Mouse (Mus musculus) naive thymus-derived CD4-positive, alpha-beta T cell, adult 2 months (primary cell): ENCODE data around the gene Scrt2.

Experiments
- DNase-seq: peaks from one replicate; pipeline ENCODE4 v3.0.0-alpha.2; 2011; ENCODE audit warnings: low read depth

Gene Scrt2

DNA sequence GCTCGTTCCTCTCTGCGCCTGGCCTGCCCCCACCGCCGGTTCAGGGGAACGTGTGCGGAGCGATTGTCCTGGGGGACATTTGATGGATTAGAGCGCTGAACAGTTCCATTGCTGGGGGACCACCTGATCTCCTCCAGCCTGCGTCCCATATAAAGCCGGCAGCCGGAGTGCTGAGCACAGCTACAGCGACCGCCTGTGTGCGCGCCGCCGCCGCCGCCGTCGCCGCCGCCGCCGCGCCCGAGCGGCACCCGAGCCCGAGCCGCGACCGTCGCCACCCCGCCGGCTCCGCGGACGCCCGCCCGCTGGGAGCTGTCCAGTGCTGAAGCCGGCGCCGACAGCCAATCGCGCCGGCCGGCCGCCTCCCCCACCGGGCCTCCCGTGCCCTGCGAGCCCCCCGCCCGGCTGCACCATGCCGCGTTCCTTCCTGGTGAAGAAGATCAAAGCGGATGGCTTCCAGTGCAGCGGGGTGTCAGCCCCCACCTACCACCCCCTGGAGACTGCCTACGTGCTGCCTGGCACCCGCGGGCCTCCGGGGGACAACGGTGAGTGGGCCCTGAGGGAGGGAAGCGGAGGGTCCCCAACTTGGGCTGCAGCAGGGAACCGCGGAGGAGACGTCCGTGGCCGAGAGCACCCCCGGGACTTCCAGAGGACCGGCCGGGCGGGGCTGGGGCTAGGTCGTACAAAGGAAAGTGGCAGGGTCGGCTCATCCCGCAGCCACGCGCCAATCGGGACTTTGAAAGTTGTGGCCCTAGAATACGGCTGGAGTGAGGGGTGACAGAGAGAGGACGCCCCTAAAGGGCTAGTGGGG lies 516 bp downstream of the Scrt2 start:
- DNase-seq: peak; percentile 29

DNA sequence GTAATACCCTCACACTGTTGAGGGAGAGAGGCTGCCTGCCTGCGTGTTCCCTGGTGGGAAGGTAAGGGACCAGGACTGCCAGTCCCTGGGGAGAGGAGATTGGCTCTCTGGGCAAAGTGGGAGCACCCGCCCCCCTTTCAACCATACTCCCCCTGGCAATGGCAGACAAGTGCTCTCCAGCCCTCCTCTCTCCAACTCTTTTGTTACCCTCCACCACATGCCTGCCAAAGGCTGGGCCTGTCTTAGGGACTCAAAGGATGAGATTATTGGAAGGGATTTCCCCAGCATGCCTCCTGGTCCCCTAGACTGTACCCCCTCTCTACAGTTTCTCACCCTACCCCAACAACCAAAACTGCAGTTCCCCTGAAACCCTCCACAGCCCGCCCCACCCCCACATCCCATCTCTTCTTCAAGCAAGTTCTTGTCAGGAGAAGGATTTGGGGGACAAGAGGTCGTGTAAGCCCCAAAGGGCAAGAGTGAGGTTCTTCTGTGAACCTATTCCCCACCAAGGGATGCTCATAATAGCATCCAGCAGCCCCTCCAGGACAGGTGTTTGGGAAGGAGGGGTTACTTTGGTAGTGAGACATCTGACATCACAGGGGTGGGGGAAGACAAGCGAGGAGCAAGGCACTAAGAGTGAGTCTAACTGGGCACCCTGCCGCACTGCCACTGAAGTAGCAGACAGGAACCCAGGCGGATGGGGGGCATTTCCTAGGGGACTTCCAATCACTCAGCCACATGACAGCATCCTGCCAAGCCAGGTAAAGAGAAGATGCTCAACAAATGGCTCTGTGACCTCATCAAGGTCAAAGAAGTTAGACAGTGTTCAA lies 1.3 kb downstream of the Scrt2 start:
- DNase-seq: no peak

DNA sequence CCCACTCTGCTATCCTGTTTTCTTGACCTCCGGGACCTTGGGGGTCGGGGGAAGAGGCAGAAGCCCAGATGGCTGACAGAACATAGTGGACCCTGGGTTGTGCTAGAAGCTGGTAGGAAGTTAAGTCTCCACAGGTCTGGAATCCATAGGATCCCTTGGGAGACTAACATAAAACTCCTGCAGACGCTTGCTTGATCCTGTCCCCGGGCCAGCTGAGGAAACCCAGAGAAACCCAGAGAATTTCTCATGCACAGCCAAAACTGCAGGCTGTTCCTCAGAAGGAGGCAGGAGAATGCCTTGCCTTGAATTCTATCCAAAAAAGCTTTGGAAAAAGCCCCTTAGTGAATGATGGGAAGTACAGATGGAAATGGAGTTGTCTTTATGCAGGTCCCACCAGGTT lies 2.1 kb downstream of the Scrt2 start:
- DNase-seq: no peak

GRCm38 (mm10) chr2:152084298-152084697 lies 3.0 kb downstream of the Scrt2 start:
- no peak for DNase-seq

DNA sequence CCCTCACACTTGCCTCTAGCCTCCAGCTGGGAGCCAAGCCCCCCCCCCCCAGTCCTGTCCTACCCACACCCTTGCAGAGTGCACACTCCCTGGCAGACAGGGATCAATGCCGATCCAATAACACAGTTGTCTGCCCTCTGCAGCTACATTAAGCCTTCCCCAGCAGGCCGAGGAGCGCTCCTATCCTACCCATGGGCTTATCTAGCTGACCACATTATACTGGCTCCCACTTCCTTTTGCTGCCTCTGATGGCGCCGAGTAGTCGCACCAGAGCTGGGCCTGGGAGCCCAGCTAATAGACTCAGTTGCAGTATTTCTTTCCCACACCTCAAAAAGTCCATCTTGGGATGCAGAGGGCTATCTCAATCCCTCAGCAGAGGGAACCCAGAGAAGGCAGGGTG lies 4.1 kb downstream of the Scrt2 start:
- DNase-seq: no peak

DNA sequence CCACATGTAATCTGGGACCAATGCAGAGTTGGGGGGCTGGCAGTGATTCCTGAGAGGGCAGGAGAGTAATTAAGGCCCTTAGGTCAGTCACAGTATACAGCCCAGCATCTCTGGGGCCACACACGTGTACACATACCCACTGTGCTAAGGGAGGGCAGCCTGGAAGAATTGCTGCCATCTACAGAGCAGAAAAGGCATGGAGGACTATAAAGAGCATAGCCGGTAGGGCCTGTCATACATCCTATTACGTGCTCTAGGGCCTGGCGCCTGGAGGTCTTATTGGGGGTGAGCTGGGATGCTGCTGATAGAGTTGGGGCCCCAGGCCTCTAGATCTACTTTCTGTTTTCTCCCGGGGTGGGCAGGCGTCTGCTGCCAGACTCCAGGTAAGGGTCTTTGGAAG lies 5.1 kb downstream of the Scrt2 start:
- DNase-seq: no peak

GRCm38 (mm10) chr2:152087111-152087510 lies 5.8 kb downstream of the Scrt2 start:
- DNase-seq: no peak

DNA sequence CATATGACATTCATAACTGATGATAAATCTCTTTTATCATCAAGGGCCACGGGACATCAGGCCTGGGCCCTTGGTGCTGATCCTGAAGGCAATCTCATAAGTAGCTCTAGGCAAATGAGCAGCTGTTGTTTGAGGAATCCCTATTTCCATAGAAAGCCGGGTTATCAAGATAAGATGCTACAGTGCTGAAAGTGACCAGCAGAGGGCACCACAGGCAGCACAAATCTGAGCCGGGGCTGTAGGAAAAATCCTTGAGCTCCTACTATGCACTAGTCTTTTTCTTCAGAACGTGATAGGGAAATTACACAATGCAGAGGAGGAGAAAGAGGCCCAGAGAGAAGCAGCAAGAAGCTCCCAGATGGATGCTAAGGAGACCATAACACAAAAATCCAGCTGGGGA lies 7.7 kb downstream of the Scrt2 start:
- peak; percentile 37 for DNase-seq

GRCm38 (mm10) chr2:152089581-152089980 lies 8.3 kb downstream of the Scrt2 start:
- no peak for DNase-seq

GRCm38 (mm10) chr2:152090486-152090885 lies 9.2 kb downstream of the Scrt2 start:
- DNase-seq: no peak

DNA sequence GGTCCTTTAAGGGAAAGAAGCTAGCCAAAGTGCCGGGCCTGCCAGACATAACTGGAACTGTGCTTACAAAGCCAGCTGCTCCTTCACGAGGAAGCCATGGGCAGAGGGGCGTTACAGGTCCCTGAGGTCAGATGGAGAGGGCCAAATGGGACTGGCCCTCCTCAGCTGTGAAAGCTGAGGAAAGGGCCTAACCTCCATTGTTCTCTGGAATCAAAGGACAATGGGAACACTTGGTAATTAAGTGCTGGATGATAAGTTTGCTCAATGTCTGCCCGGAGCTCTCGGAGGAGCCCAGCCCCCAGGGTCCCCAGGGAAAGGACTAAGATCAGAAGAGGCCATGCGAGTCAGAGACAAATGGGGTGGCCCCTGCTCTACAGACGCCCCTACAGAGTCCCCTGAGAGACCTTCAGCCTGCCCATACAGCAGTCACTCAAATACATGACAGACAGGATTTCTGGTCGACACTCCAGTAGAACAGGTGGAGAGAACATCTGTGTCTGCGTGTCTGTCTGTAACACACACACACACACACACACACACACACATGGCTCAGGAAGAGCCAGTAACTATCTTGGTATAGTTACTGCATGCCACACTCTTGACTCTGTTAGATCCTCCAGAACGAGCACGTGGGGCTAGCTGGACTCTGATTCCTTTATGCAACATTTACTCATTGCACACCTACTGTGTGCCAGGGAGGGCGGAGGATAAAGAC lies 10.2 kb downstream of the Scrt2 start:
- no peak for DNase-seq

DNA sequence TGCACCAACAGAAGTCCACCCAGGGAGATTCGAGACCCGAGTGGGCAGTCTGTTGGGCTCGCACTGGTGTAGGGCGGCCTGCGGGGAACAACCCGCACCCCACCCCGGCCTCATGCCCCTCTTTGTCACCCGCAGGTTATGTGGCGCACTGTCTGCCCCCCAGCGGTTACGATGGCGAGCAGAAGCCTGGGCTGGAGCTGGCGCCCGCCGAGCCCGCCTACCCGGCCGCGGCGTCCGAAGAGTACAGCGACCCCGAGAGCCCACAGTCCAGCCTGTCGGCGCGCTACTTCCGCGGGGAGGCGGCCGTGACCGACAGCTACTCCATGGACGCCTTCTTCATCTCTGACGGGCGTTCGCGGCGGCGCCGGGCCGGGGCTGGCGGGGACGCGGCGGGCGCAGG lies 11.6 kb downstream of the Scrt2 start:
- no peak for DNase-seq

GRCm38 (mm10) chr2:152093356-152093792 lies 12.0 kb downstream of the Scrt2 start:
- no peak for DNase-seq

DNA sequence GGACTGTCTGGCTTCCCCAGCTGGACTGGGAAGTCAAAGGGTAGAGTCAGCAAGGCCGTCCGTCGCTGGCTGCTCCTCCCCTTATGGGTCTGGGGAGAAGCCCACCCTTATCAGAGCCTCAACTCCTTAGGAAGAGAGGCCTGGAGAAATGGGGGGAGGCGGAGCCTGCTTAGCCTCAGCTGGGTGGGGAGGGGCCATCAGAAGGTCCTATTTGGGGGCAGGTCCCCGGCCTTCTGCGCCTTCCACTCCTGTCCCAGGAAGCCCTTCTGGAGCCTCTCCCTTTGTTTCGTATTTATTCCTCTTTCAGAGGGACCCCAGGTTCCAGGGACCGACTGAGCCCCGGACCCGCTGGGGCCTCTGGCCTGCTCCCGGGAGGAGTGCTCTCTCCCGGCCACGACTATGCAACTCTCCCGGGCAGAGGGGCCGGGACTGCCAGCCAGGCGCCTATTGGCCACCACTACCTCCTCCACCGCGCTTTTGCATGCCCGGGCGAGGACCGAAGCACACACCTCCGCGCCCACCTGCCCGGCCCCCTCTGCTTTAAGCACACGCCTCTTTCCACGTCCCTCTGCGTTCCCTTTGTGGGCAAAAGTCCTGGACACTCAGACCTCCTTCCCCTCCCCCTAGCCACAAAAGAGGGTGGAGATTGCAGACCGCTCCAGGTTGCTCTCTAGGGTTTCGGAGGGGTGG lies 13.7 kb downstream of the Scrt2 start:
- no peak for DNase-seq

- no peak for DNase-seq
Observed at GRCm38 (mm10) chr2:152096922-152097321, 15.6 kb downstream of the Scrt2 start.

DNA sequence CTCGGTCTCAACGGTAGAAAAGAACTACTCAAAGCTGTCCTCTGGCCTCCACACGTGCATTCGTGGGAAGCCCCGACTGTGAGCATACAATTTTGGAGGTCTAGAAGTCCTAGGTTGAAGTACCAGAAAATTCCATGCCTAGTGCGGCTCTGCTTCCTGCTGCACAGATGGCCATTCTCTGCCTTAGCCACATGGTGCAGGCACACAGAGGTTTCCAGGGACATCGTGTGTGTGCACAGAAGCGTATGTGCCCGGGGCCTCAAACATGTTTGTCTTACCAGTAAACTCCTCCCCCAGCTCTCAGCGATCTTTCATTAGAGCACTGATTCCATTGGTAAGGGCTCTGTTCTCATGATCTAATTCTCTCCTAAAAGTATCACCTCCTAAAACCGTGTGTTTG lies 16.6 kb downstream of the Scrt2 start:
- no peak for DNase-seq

DNA sequence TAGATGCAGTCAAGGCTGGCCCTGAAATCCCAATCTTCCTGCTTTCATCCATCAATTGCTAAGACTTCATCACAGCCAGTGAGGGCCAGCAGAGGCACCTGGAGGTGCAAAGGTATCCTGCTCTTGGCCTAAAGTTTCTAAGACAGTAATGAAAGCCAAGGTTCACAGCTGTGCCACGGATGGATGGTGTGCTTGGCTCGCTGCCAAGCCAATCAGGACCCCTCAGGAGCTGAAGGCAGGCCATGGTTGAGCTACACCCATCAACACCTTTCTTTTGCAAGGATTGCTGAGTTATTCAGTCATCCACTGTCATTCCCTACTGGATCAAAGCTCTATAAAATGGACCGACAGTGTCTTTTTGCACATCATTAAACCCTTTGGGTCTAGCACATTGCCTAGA lies 18.2 kb downstream of the Scrt2 start:
- DNase-seq: no peak

DNA sequence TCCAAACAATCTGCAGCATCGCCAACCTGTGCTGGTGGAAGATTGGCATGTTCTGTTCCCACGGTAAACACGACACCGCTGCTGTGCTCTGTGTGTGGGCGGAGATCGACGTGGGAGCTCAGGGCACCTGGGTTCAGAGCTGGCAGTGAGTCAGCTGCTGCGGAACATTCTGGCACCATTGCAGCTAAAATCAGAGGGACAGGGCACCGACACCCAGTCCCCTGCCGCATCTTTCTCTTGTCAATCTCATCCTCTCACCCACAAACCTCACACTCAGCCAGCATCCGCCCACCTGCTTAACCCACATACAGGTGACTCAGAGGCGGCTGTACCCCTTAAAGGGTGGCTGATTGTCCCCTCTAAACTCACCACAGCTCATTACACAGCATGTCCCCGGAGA lies 20.4 kb downstream of the Scrt2 start:
- DNase-seq: no peak

- no peak for DNase-seq
Observed at GRCm38 (mm10) chr2:152102369-152102768, 21.0 kb downstream of the Scrt2 start.

DNA sequence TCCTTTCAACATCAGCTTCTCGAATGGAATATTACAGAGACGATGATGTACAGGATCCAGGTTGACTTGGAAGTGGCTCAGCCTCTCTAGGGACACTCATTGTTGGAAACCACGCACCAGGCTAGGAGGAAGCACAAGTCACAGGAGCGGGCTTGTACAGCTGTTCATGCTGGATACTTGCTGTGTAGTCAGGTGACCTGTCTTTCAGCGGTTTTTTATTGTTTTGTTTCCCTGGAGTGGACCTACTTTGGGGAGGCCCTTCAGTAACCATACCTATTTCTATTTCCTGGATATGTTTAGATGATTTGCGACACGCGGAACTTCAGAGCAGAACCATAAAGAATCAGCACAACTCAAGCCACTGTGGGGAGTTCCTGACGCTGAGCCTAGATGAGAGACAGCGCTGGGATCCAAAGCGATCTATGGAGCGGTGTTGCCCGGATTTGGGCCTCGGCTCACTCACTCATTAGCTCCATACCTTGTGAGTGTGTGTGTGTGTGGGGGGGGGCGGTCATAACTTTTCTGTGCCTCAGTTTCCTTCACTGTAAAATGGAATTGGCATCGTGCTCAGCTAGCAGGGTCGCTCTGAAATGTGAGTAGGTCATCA lies 23.5 kb downstream of the Scrt2 start:
- no peak for DNase-seq
